Mouse (Mus musculus) bone marrow macrophage, adult 2 months (primary cell): ENCODE results near the gene Trim7. TPM values are rescaled to one million over a fixed set of nuclear protein-coding genes. Genes with fewer than 3 reads are reported as not detected.

Experiments
- H3K27ac ChIP-seq: 2 replicates; pipeline ENCODE4 v1.5.1; 2012; ENCODE audit warnings: low read depth, low read length; ENCODE audit not compliant: insufficient read depth
- H3K4me1 ChIP-seq: 2 replicates; pipeline ENCODE4 v1.6.1; 2012; ENCODE audit warnings: low read length; ENCODE audit not compliant: control insufficient read depth, insufficient read depth
- H3K4me3 ChIP-seq: 2 replicates; pipeline ENCODE4 v1.5.1; 2012; ENCODE audit warnings: mild to moderate bottlenecking, low read length, moderate library complexity; ENCODE audit not compliant: insufficient read depth
- CTCF ChIP-seq: IDR thresholded peaks from 2 replicates; pipeline ENCODE4 v1.5.1; 2012; ENCODE audit warnings: low read depth, mild to moderate bottlenecking, low read length, moderate library complexity
- POLR2A ChIP-seq: IDR thresholded peaks from 2 replicates; pipeline ENCODE4 v1.6.1; 2012; ENCODE audit warnings: mild to moderate bottlenecking, low read depth, low read length, borderline replicate concordance
- polyA plus RNA-seq: library from polyadenylated mRNA; stranded (reverse); fragments of >200 nt; gene quantifications from 2 replicates; pipeline ENCODE4 v1.2.4, GENCODE M21; 2012; ENCODE audit not compliant: missing spikeins, insufficient read depth, insufficient read length

Trim7 gene
- polyA plus RNA-seq, 1 experiment, result 1.1 TPM

DNA sequence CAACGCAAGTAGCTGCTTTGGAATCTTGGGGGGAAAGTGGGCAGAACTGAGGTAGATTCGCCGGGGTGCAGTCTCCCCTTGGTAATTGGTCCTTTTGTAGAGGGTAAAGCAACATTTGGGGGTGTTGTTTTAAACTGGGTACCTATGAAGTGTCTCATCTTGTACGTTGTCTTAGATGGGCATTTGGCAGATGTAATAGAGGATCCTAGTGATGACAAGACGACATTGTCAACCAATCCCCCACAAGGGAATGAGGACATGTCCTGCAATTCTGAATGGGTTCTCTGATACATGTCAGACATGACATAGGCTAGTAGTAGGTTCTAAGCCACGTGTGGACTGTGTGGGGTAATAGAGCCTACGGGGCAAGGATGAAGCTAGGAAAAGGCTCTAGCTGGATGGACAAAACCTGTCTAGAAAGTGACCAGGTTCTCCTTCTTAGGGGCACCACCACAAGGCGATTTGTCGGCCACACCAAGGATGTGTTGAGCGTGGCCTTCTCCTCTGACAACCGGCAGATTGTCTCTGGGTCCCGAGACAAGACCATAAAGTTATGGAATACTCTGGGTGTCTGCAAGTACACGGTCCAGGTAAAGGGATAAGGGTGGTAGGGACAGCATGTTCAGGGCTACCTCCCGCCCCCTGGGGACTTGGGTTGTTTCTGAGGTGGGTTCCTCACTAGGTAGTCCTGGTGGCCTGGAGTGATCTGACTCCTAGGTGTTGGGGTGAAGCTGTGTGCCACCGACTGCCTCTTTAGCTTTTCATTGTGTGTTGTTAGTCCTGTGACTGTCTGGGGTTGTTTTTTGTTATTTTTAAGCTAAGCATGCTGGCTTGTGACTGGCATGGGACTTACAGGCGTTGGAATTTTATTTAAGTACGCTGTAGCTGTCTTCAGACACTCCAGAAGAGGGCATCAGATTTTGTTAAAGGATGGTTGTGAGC is 23.8 kb upstream of the Trim7 start:
- H3K4me1 ChIP-seq, result peaks cover 24% of the 10 kb centered on the region
- H3K4me3 ChIP-seq, result peak overlapping the region; percentile 81
- TF ChIP-seq CTCF (no peak), POLR2A (no peak)
- H3K27ac ChIP-seq, result 0 out of 2 replicates have a peak overlapping the region, but pooled peaks have one; percentile 4

DNA sequence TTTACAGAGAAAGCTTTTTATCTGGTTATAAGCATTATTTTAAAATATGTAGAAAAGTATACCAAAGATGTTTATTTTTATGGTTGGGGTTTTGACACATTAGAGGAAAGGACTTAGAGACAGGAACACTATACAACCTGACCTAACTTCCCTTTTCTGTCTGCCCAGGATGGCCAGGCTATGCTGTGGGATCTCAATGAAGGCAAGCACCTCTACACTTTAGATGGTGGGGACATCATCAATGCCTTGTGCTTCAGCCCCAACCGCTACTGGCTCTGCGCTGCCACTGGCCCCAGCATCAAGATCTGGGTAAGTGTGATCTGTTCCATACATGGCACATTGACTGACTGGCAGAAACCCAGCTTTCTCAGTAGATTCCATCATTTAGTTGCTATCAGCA is 22.0 kb upstream of the Trim7 start:
- no peak overlapping the region for H3K4me3 ChIP-seq

DNA sequence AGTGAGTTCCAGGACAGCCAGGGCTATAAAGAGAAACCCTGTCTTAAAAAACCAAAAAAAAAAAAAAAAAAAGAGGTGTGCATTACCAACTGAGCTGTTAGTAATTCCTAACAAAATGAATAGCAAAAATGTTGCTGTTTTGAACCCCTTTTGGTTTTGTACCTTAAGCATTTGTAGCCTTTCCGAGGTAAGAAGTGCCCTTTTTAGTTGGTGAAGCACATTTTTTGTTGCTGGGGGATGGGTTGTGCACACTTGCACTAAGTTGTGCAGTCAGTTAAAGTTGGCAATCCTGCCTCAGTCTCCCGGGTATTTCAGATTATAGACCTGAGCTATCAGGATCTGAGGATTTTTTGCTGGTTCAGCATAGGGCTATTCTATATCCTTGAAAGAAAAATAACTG is 21.0 kb upstream of the Trim7 start:
- Histone ChIP-seq H3K27ac (no peak overlapping the region), H3K4me3 (no peak overlapping the region), H3K4me1 (peaks cover 21% of the 10 kb centered on the region; the same call in 1 of the 2 replicates)
- TF ChIP-seq POLR2A (no peak), CTCF (no peak)

More for the DNA sequence above, 22.0 kb upstream of the Trim7 start:
- Histone ChIP-seq H3K4me1 (peaks cover 21% of the 10 kb centered on the region; the same call in 1 of the 2 replicates), H3K27ac (no peak overlapping the region)
- no peak for TF ChIP-seq POLR2A
- no peak for TF ChIP-seq CTCF

DNA sequence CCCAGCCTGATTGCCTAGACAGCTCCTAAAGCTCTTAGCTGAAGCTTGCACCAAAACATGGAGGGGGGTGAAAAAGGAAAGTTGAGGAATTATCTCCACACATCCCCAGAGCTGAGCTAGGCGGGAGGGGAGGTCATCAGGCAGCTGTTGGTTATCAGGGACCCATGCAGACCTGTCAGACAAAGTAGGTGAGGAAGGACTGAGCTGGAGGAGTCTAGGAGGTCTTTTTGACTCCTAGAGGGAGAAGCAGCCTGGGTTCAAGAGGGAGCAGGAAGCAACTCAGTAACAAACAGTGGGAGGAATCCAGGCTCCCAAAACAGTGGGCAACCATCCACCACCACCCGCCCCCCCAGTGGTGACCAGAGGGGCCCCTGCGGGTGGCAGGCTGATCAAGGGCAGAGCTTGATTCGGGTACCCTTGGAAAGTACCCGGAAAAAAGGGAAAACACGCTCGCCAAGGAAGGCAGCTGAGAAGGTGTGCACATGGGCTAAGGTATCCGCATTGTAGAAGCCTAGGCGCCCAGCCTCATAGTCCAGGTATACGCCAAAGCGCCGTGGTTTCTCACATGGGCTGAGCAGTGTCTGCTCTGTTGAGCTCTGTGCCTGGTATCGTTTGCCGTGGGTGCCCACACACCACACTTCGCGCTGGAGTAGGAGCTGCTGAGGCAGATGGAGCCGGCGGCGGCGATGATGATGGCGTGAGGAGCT is 18.9 kb upstream of the Trim7 start:
- TF ChIP-seq POLR2A (no peak), CTCF (no peak)
- no peak overlapping the region for H3K27ac ChIP-seq
- peaks cover 20% of the 10 kb centered on the region for H3K4me1 ChIP-seq
- no peak overlapping the region for H3K4me3 ChIP-seq

DNA sequence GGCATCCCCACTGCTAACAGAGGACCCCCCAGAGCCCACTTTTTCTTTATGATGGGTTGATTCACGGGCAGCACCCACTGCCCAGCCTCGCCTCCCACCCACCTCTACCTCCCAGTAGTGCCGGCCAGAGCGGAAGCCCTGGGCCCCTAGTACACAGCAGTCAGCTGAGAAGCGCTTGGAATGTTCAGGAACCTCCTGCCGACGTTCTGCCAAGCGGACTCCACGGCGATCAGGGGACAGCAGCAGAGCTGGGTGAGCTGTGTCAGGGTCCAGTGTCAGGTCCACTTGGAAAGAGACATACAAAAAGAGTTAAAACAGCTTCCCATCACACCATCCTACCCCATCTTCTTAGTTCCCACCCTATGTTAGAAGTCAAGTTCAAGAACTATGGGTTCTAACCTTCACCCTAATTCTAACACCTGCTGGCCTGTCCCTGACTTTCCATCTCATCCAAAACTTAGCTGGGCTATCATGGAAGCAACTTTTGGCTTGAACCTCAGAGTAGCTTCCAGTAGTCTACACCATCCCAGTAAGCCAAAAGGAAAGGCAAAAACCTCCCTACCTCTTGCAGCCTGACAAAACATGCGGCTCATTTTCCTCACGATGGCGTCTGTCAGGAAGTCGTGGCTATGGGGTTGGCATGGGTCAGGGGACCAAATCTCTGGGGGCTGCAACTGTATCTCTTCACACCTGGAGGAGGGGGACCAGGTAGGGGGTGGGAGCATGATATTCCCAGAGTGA is 18.2 kb upstream of the Trim7 start:
- no peak for TF ChIP-seq CTCF
- no peak for TF ChIP-seq POLR2A
- no peak overlapping the region for H3K4me3 ChIP-seq
- no peak overlapping the region; the same call in 1 of the 2 replicates for H3K27ac ChIP-seq
- H3K4me1 ChIP-seq, result peaks cover 23% of the 10 kb centered on the region

DNA sequence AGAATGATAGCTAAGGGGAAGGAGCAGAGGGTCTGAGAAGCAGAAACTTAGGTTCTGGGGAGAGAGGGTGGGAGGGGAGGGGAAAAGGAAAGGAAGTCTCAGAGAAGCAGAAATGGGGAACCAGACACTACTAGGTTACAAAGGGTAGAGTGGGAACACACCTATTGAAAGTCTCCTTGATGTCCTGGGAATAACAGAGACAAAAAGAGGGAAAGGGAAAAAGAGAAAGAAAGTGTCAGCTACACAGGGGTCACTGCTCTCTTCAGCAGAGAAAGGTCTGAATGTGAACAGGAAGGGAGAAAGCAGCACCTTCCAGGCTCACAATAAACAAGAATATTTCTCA is 17.7 kb upstream of the Trim7 start:
- Histone ChIP-seq H3K27ac (no peak overlapping the region; the same call in 1 of the 2 replicates), H3K4me3 (no peak overlapping the region), H3K4me1 (peaks cover 23% of the 10 kb centered on the region)
- TF ChIP-seq CTCF (no peak), POLR2A (no peak)

DNA sequence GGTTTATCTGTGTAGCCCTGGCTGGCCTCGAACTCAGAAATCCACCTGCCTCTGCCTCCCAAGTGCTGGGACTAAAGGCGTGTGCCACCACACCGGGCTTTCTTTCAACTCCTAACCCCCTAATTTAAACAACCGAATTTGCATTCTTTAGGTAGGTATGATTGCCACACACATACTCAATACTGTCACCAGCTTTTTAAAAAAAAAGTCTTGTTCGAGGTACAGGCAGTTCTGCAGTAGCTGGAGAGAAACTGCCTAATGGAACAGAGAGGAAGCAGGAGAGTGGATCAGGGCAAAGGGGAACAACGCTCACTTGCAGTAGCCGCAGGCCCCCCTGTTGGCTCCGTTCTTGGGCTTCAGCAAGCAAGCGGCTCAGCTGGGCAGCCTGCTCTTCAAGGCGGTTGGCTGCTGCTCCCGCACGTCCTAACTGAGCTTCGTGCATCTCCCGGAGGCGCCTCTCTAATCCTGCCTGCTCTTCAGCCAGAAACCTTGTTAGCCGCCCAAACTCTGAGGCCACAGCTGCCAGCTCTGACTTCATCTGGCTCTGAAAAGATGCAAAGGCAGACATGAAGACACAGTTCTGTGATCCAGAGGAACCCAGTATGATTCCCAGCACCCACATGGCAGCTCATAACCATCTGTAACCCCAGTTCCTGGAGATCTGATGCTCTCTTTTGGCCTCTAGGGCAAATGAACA is 17.1 kb upstream of the Trim7 start:
- no peak overlapping the region for H3K27ac ChIP-seq
- no peak overlapping the region for H3K4me3 ChIP-seq
- no peak for TF ChIP-seq CTCF
- TF ChIP-seq POLR2A, result no peak
- H3K4me1 ChIP-seq, result peaks cover 23% of the 10 kb centered on the region

DNA sequence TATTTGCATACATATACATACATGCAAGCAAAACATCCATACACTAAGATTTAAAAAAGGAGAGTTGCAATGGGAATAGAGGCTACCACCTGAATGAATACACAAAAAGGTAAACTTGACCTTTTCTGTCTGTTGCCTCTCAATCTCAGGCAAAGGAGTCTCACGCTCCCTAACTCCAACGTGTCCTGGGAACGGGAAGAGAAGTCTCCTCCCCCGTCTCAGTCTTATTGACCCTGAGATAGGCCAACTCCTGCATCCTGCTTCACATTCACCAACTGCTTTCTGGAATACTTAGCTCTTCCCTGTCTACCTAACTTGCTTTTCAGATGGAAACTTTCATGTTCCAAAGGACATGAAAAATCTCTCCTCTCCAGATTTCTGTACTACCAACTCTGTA is 16.5 kb upstream of the Trim7 start:
- H3K4me1 ChIP-seq, result peaks cover 27% of the 10 kb centered on the region
- H3K4me3 ChIP-seq, result no peak overlapping the region
- H3K27ac ChIP-seq, result no peak overlapping the region
- TF ChIP-seq POLR2A (no peak), CTCF (no peak)

DNA sequence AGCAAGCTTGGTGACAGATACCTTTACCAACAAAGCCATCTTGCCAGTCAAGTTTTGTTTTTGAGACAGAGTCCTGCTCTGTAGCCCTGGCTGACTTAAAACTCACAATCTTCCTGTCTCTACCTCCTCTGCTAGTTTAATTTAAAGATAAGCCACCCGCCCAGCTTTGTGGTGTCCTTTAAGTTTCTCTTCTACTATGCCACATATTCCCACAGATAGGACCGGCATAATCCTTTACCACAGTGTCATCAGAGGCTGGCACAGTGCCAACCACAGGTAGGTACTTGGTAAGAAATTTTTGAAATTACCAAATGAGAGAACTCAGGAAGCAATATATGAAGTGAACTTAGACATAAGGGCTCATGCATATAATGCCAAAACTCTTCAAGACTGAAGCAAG is 15.8 kb upstream of the Trim7 start:
- Histone ChIP-seq H3K4me3 (no peak overlapping the region), H3K4me1 (peaks cover 32% of the 10 kb centered on the region), H3K27ac (no peak overlapping the region)
- TF ChIP-seq CTCF (no peak), POLR2A (no peak)
